Mouse (Mus musculus): Measurements from ENCODE around the gene Fam120a. TPM values are rescaled to one million over a fixed set of nuclear protein-coding genes. Genes with fewer than 3 reads are reported as not detected.

Gene Fam120a
- polyA plus RNA-seq, 1 experiment from 2014 or later = 9.8 TPM

DNA sequence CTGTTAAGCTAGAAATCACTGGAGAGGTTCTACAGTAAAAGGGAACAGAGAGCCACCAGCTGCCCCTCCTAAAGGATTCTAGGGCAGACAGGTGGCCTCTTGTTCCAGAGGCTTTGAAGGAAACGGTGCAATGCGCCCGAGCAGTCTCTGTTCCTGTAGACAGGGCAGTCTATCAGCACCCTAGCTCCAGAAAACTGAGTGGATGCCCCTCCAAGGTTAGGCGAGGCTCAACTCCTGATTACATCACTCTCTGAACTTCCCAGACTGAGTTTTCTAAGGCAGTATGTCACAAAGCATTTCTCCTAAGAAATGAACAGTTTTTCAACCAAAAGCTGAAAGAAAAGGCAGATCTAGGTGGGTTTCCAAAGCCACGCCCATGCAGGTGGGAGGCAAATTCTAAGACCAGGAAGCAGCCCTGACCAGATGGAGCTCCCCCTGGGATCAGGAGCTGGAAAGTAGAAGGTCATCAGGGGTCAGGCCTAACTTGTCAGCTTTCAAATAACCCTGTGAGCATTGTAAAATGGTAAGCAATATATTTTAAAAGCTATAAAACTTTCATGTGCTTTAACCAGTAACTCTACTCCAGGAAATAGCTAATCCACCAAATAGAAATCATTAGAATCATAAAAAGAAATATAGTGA, 17.1 kb downstream of the Fam120a start:
- Histone ChIP-seq H3K27ac (ENCODE audit: low read depth, low read length) (no peak overlapping the region), H3K4me3 (ENCODE audit: low read length) (no peak overlapping the region), H3K9me3 (ENCODE audit: control insufficient read depth, low read length) (no peaks in the 10 kb centered on the region), H3K36me3 (ENCODE audit: control insufficient read depth, insufficient read depth, low read length) (peaks cover 5% of the 10 kb centered on the region), H3K4me1 (ENCODE audit: control insufficient read depth, insufficient read depth, low read depth, low read length) (no peaks in the 10 kb centered on the region), H3K4me2 (ENCODE audit: low read length) (no peak overlapping the region), H3K9ac (ENCODE audit: low read depth, low read length) (no peak overlapping the region), H3K27me3 (replicated peaks; ENCODE audit: control insufficient read depth, insufficient read depth, low read length) (no peaks in the 10 kb centered on the region)
- WGBS = 66% methylated on average over 5 of the region's 5 CpGs
- ATAC-seq = no peak

- no peak overlapping the region for H3K9ac ChIP-seq (ENCODE audit: low read depth, low read length)
- H3K27ac ChIP-seq (ENCODE audit: low read depth, low read length) = no peak overlapping the region
- ATAC-seq = no peak
- no peaks in the 10 kb centered on the region for H3K27me3 ChIP-seq (replicated peaks; ENCODE audit: control insufficient read depth, insufficient read depth, low read length)
- H3K4me3 ChIP-seq (ENCODE audit: low read length) = no peak overlapping the region
- 84% methylated on average over 6 of the region's 6 CpGs for WGBS
- H3K4me1 ChIP-seq (ENCODE audit: control insufficient read depth, insufficient read depth, low read depth, low read length) = no peaks in the 10 kb centered on the region
- no peaks in the 10 kb centered on the region for H3K9me3 ChIP-seq (ENCODE audit: control insufficient read depth, low read length)
- peaks cover 5% of the 10 kb centered on the region for H3K36me3 ChIP-seq (ENCODE audit: control insufficient read depth, insufficient read depth, low read length)
- H3K4me2 ChIP-seq (ENCODE audit: low read length) = no peak overlapping the region
These were observed 18.9 kb downstream of the Fam120a start for GRCm38 (mm10) chr13:48948951-48949350.

DNA sequence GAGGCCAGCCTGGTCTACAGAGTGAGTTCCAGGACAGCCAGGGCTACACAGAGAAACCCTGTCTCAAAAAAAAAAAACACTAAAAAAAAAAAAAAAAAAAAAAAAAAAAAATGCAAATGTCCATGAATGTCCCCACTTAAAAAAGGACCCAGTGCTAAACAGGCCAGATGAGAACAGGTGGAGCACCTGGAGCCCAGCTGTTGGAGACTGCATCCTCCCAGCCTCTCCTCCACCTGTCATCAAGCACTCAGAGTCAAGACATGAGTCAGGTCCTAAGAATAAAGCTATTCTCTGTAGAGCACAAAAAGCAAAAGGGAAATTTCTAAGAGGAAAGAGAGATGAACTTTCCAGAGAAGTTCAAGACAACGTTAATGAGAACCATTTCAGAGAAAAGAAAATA, 23.2 kb downstream of the Fam120a start:
- Histone ChIP-seq H3K36me3 (ENCODE audit: control insufficient read depth, insufficient read depth, low read length) (peaks cover 7% of the 10 kb centered on the region), H3K27me3 (replicated peaks; ENCODE audit: control insufficient read depth, insufficient read depth, low read length) (no peaks in the 10 kb centered on the region), H3K4me2 (ENCODE audit: low read length) (no peak overlapping the region), H3K4me3 (ENCODE audit: low read length) (no peak overlapping the region), H3K4me1 (ENCODE audit: control insufficient read depth, insufficient read depth, low read depth, low read length) (no peaks in the 10 kb centered on the region), H3K27ac (ENCODE audit: low read depth, low read length) (no peak overlapping the region), H3K9me3 (ENCODE audit: control insufficient read depth, low read length) (no peaks in the 10 kb centered on the region), H3K9ac (ENCODE audit: low read depth, low read length) (no peak overlapping the region)
- ATAC-seq = no peak
- 78% methylated on average over 1 of the region's 1 CpGs for WGBS

GRCm38 (mm10) chr13:48942471-48942870, 25.3 kb downstream of the Fam120a start:
- Histone ChIP-seq H3K4me1 (ENCODE audit: control insufficient read depth, insufficient read depth, low read depth, low read length) (no peaks in the 10 kb centered on the region), H3K9me3 (ENCODE audit: control insufficient read depth, low read length) (no peaks in the 10 kb centered on the region), H3K36me3 (ENCODE audit: control insufficient read depth, insufficient read depth, low read length) (peaks cover 3% of the 10 kb centered on the region; the same call in 1 of the 2 replicates), H3K27ac (ENCODE audit: low read depth, low read length) (no peak overlapping the region), H3K4me3 (ENCODE audit: low read length) (no peak overlapping the region), H3K9ac (ENCODE audit: low read depth, low read length) (no peak overlapping the region), H3K27me3 (replicated peaks; ENCODE audit: control insufficient read depth, insufficient read depth, low read length) (no peaks in the 10 kb centered on the region), H3K4me2 (ENCODE audit: low read length) (no peak overlapping the region)
- WGBS = 88% methylated on average over 2 of the region's 2 CpGs
- ATAC-seq = no peak

- no peaks in the 10 kb centered on the region for H3K27me3 ChIP-seq (replicated peaks; ENCODE audit: control insufficient read depth, insufficient read depth, low read length)
- H3K9me3 ChIP-seq (ENCODE audit: control insufficient read depth, low read length) = no peaks in the 10 kb centered on the region
- 65% methylated on average over 3 of the region's 3 CpGs for WGBS
- H3K4me3 ChIP-seq (ENCODE audit: low read length) = no peak overlapping the region
- H3K4me1 ChIP-seq (ENCODE audit: control insufficient read depth, insufficient read depth, low read depth, low read length) = no peaks in the 10 kb centered on the region
- no peak overlapping the region for H3K4me2 ChIP-seq (ENCODE audit: low read length)
- H3K9ac ChIP-seq (ENCODE audit: low read depth, low read length) = no peak overlapping the region
- H3K36me3 ChIP-seq (ENCODE audit: control insufficient read depth, insufficient read depth, low read length) = peaks cover 3% of the 10 kb centered on the region; the same call in 1 of the 2 replicates
- H3K27ac ChIP-seq (ENCODE audit: low read depth, low read length) = no peak overlapping the region
- ATAC-seq = peak; percentile 24; the same call in 1 of the 2 replicates
These were observed 26.0 kb downstream of the Fam120a start for GRCm38 (mm10) chr13:48941773-48942172.

DNA sequence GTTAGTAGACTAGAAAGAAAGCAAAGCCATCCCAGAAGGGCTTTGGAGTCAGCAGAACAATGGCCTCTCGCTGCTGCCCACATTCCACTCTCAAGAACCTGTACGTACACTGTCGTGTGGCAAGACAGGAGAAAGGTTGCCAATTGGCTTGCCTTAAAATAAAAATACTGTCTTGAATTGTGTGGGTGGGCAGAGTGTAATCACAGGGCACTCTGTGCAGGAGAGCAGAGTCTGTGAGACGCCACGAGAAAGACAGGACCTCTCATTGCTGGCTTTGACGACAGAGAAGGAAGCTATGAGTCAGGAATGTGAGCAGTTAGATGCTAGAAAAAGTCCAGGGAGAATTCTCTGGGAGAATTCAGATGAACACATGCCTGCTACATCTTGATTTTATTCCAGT, 33.2 kb downstream of the Fam120a start:
- Histone ChIP-seq H3K27ac (ENCODE audit: low read depth, low read length) (no peak overlapping the region), H3K4me2 (ENCODE audit: low read length) (no peak overlapping the region), H3K27me3 (replicated peaks; ENCODE audit: control insufficient read depth, insufficient read depth, low read length) (no peaks in the 10 kb centered on the region), H3K36me3 (ENCODE audit: control insufficient read depth, insufficient read depth, low read length) (peaks cover 8% of the 10 kb centered on the region), H3K9me3 (ENCODE audit: control insufficient read depth, low read length) (no peaks in the 10 kb centered on the region), H3K9ac (ENCODE audit: low read depth, low read length) (no peak overlapping the region), H3K4me1 (ENCODE audit: control insufficient read depth, insufficient read depth, low read depth, low read length) (no peaks in the 10 kb centered on the region), H3K4me3 (ENCODE audit: low read length) (no peak overlapping the region)
- no peak for ATAC-seq
- WGBS = 62% methylated on average over 6 of the region's 6 CpGs

DNA sequence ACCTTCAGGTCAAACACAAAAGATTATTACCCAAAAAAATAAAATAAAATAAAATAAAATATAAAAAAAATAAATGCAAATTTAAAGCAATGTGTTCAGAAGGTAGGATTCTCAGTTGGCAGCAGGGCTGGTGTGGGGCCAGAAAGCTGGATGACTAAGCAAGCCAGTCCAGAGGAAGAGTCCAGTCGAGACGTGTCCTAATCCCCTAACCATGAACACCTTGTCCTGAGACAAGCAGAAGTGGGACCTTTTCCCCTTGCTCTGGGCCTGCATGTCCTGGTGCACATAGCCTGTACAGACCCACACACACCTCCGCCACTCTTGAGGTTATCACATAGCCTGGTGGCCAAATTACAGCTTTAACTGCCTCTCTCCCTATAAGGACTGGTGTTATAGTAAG, 35.1 kb downstream of the Fam120a start:
- Histone ChIP-seq H3K9me3 (ENCODE audit: control insufficient read depth, low read length) (no peaks in the 10 kb centered on the region), H3K4me3 (ENCODE audit: low read length) (no peak overlapping the region), H3K4me2 (ENCODE audit: low read length) (no peak overlapping the region), H3K4me1 (ENCODE audit: control insufficient read depth, insufficient read depth, low read depth, low read length) (no peaks in the 10 kb centered on the region), H3K27ac (ENCODE audit: low read depth, low read length) (no peak overlapping the region), H3K9ac (ENCODE audit: low read depth, low read length) (no peak overlapping the region), H3K36me3 (ENCODE audit: control insufficient read depth, insufficient read depth, low read length) (peaks cover 8% of the 10 kb centered on the region), H3K27me3 (replicated peaks; ENCODE audit: control insufficient read depth, insufficient read depth, low read length) (no peaks in the 10 kb centered on the region)
- 0 out of 2 replicates have a peak, but pooled peaks have one; percentile 22 for ATAC-seq
- WGBS = 99% methylated on average over 3 of the region's 3 CpGs

DNA sequence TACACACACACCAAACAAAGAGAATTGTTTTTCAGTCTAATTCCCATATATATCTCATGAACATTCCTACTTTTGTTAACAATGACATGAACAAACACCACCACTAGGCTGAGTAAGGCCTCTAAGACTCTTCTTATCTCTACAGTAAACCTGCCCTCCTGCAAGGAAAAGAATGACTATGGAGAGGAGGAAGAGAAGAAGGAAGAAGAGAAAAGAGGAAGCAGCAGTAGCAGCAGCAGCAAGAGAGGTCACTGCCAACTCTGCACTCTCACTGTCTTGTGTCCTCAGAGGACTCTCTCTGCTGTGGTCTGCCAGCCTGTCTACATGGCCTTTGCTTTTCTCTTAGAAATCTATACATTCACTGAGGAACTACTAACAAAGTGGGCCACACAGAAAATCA, 36.1 kb downstream of the Fam120a start:
- Histone ChIP-seq H3K36me3 (ENCODE audit: control insufficient read depth, insufficient read depth, low read length) (peaks cover 8% of the 10 kb centered on the region; the same call in 1 of the 2 replicates), H3K9ac (ENCODE audit: low read depth, low read length) (no peak overlapping the region), H3K27ac (ENCODE audit: low read depth, low read length) (no peak overlapping the region), H3K9me3 (ENCODE audit: control insufficient read depth, low read length) (no peaks in the 10 kb centered on the region), H3K4me1 (ENCODE audit: control insufficient read depth, insufficient read depth, low read depth, low read length) (no peaks in the 10 kb centered on the region), H3K4me2 (ENCODE audit: low read length) (no peak overlapping the region), H3K4me3 (ENCODE audit: low read length) (no peak overlapping the region), H3K27me3 (replicated peaks; ENCODE audit: control insufficient read depth, insufficient read depth, low read length) (no peaks in the 10 kb centered on the region)
- ATAC-seq = no peak

- H3K27ac ChIP-seq (ENCODE audit: low read depth, low read length) = no peak overlapping the region
- peaks cover 8% of the 10 kb centered on the region; the same call in 1 of the 2 replicates for H3K36me3 ChIP-seq (ENCODE audit: control insufficient read depth, insufficient read depth, low read length)
- no peaks in the 10 kb centered on the region for H3K9me3 ChIP-seq (ENCODE audit: control insufficient read depth, low read length)
- 82% methylated on average over 5 of the region's 5 CpGs for WGBS
- H3K4me2 ChIP-seq (ENCODE audit: low read length) = no peak overlapping the region
- no peak overlapping the region for H3K9ac ChIP-seq (ENCODE audit: low read depth, low read length)
- H3K4me1 ChIP-seq (ENCODE audit: control insufficient read depth, insufficient read depth, low read depth, low read length) = no peaks in the 10 kb centered on the region
- H3K27me3 ChIP-seq (replicated peaks; ENCODE audit: control insufficient read depth, insufficient read depth, low read length) = no peaks in the 10 kb centered on the region
- H3K4me3 ChIP-seq (ENCODE audit: low read length) = no peak overlapping the region
- ATAC-seq = 0 out of 2 replicates have a peak, but pooled peaks have one; percentile 21
These were observed 36.6 kb downstream of the Fam120a start for GRCm38 (mm10) chr13:48931232-48931631.

All from hindbrain, embryonic 16.5 days (tissue).